Mouse (Mus musculus) liver, embryonic 14.5 days (tissue): ENCODE measurements at regions not wholly inside any gene's neighbourhood (a gene's known extent, or its start where the extent isn't known, plus 50 kb on each side); places are given as distances from the start of the nearest gene placed in this dataset.

Experiments
- CTCF ChIP-seq: IDR thresholded peaks from 2 replicates; pipeline ENCODE4 v1.5.1; 2016; ENCODE audit warnings: antibody characterized with exemption, low read depth, control low read depth
- EP300 ChIP-seq: IDR thresholded peaks from 2 replicates; pipeline ENCODE4 v1.6.1; 2016; ENCODE audit warnings: antibody characterized with exemption, low read depth

GRCm38 (mm10) chr6:143442361-143442760 lies 275.3 kb downstream of the Etnk1 start:
- TF ChIP-seq EP300 (no peak), CTCF (no peak)
